Comparison of ENCODE assay signal across 8 mouse cellular contexts in the genomic region with DNA sequence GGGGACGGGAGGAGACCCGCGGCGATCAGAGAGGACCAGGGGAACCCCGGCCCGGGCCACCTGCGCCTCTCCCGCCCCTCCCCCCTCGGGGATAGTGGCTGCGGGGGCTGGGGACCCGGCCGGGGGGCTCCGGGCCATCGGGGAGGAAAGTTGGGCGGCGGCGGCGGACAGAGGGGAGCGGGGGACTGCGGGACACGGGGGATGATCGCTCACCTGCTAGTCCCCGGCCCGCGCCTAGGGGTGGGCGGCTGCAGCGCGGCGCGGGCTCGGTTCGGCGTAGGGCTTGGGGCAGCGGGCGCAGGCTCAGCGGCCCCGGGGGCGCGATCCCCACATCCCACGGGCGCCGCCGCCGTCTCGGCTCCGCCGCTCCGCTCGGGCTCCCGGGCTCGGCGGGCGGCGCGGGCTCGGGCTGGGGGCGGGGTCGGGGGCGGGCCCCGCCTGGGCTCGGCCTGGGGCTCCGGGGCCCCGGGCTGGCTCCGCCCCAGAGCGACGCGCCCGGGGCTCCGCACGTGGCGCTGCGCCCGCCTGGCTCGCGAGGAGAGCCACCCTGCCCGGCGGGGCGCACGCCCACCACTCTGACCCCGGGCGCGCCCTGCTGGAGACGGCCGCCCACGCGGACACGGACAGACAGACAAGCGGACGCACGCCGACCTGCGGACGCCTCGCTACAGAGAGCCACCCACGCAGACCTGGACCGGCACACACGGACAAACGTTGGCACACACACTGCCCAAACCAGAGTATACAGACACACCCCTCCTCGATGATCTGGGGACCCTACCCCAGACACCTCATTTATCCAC. TPM values are rescaled to one million over a fixed set of nuclear protein-coding genes. Genes with fewer than 3 reads are reported as not detected.
DNase-seq lines count a peak whose midpoint lies in the region; ATAC-seq lines count a peak whose summit lies in the region.

Gene Scn5a, minus strand, starts transcription at position 381 of the 803 bp plus-strand sequence.

- under 1% methylated on average over 69 of the region's 99 CpGs for WGBS in lung, embryonic 15.5 days
- under 1% methylated on average over 50 of the region's 99 CpGs for WGBS in forebrain, embryonic 15.5 days
- WGBS in intestine, embryonic 14.5 days, result 2% methylated on average over 58 of the region's 99 CpGs
- under 1% methylated on average over 41 of the region's 99 CpGs for WGBS in midbrain, embryonic 12.5 days

- H3K4me2 ChIP-seq in lung, embryonic 15.5 days, result peak within 1 kb of the TSS; percentile 97
- H3K4me2 ChIP-seq in forebrain, embryonic 15.5 days (replicated peaks), result peak within 1 kb of the TSS; percentile 98
- H3K4me2 ChIP-seq in intestine, embryonic 14.5 days (ENCODE audit: low read length), result peak within 1 kb of the TSS; percentile 97
- H3K4me2 ChIP-seq in midbrain, embryonic 12.5 days (replicated peaks), result peak within 1 kb of the TSS; percentile 75

- no peak for DNase-seq in lung, postnatal 25 days (ENCODE audit: low spot score)
- DNase-seq in intestine, embryonic 14.5 days (ENCODE audit: low spot score), result peak; percentile 64
- peak; percentile 40 to 64 for DNase-seq in thymus, postnatal 36 days
- no peak for DNase-seq in frontal cortex, adult 2 months (ENCODE audit: extremely low spot score in 1 of 2, low spot score in 1 of 2)
- DNase-seq in layer of hippocampus, adult 9-10 months (ENCODE audit: low spot score), result no peak

- no peaks in the 10 kb centered on the region for H3K36me3 ChIP-seq in lung, embryonic 15.5 days
- no peaks in the 10 kb centered on the region for H3K36me3 ChIP-seq in forebrain, embryonic 15.5 days
- no peaks in the 10 kb centered on the region for H3K36me3 ChIP-seq in intestine, embryonic 14.5 days (ENCODE audit: control insufficient read depth, insufficient read depth, low read length)
- no peaks in the 10 kb centered on the region for H3K36me3 ChIP-seq in midbrain, embryonic 12.5 days

- peak within 1 kb of the TSS; percentile 42 for H3K9ac ChIP-seq in lung, embryonic 15.5 days
- peak within 1 kb of the TSS; percentile 56 for H3K9ac ChIP-seq in forebrain, embryonic 15.5 days (replicated peaks)
- peak within 1 kb of the TSS; percentile 53 for H3K9ac ChIP-seq in intestine, embryonic 14.5 days (ENCODE audit: low read length)
- H3K9ac ChIP-seq in midbrain, embryonic 12.5 days (replicated peaks), result peak within 1 kb of the TSS; percentile 52; the same call in 1 of the 2 replicates

- H3K4me1 ChIP-seq in lung, embryonic 15.5 days, result peaks cover 10% of the 10 kb centered on the region
- peaks cover 16% of the 10 kb centered on the region for H3K4me1 ChIP-seq in forebrain, embryonic 15.5 days
- H3K4me1 ChIP-seq in intestine, embryonic 14.5 days (replicated peaks; ENCODE audit: control insufficient read depth, insufficient read depth, low read length), result no peaks in the 10 kb centered on the region; the same call in 1 of the 2 replicates
- peaks cover 18% of the 10 kb centered on the region for H3K4me1 ChIP-seq in midbrain, embryonic 12.5 days

- peaks cover 71% of the 10 kb centered on the region for H3K27me3 ChIP-seq in lung, embryonic 15.5 days
- peaks cover 42% of the 10 kb centered on the region for H3K27me3 ChIP-seq in forebrain, embryonic 15.5 days
- H3K27me3 ChIP-seq in intestine, embryonic 14.5 days (replicated peaks; ENCODE audit: control insufficient read depth, insufficient read depth, low read length), result peaks cover 61% of the 10 kb centered on the region
- H3K27me3 ChIP-seq in midbrain, embryonic 12.5 days, result peaks cover 97% of the 10 kb centered on the region

- peak within 1 kb of the TSS; percentile 53 for H3K4me3 ChIP-seq in lung, embryonic 15.5 days
- peak within 1 kb of the TSS; percentile 58 for H3K4me3 ChIP-seq in forebrain, embryonic 15.5 days
- H3K4me3 ChIP-seq in intestine, embryonic 14.5 days (ENCODE audit: low read depth, low read length), result peak within 1 kb of the TSS; percentile 45
- peak within 1 kb of the TSS; percentile 49 for H3K4me3 ChIP-seq in midbrain, embryonic 12.5 days

- H3K9me3 ChIP-seq in lung, embryonic 15.5 days, result no peaks in the 10 kb centered on the region
- H3K9me3 ChIP-seq in forebrain, embryonic 15.5 days, result no peaks in the 10 kb centered on the region
- H3K9me3 ChIP-seq in intestine, embryonic 14.5 days (ENCODE audit: control insufficient read depth, low read length), result no peaks in the 10 kb centered on the region
- no peaks in the 10 kb centered on the region for H3K9me3 ChIP-seq in midbrain, embryonic 12.5 days

- H3K27ac ChIP-seq in lung, embryonic 15.5 days, result no peak within 1 kb of the TSS
- H3K27ac ChIP-seq in forebrain, embryonic 15.5 days (replicated peaks), result no peak within 1 kb of the TSS
- no peak within 1 kb of the TSS for H3K27ac ChIP-seq in intestine, embryonic 14.5 days (ENCODE audit: low read depth)
- no peak within 1 kb of the TSS for H3K27ac ChIP-seq in midbrain, embryonic 12.5 days (replicated peaks)

- peak; percentile 80 for ATAC-seq in lung, embryonic 15.5 days (ENCODE audit: borderline replicate concordance, extremely low read depth, low FRiP score, low TSS enrichment)
- ATAC-seq in forebrain, embryonic 15.5 days (replicated peaks), result peak; percentile 53
- peak; percentile 76 for ATAC-seq in intestine, embryonic 14.5 days (replicated peaks; ENCODE audit: low FRiP score, low TSS enrichment, low read depth)
- ATAC-seq in midbrain, embryonic 12.5 days (ENCODE audit: low FRiP score, low read depth), result peak; percentile 65; the same call in 1 of the 2 replicates

RNA-seq across cellular contexts. Expression of gene Scn5a, which starts in this region (rescaled TPM):
- polyA plus RNA-seq in lung, embryonic 15.5 days (2015; fragmentation: Nextera tagmentation; extraction: Ambion mirVana), result 0.79 and 0.87 TPM in 2 replicates
- 0.79 TPM in 2 replicates for polyA plus RNA-seq in forebrain, embryonic 15.5 days (2015; fragmentation: Nextera tagmentation; extraction: Ambion mirVana)
- 0.55 and 0.69 TPM in 2 replicates for polyA plus RNA-seq in intestine, embryonic 14.5 days (2014; fragmentation: Nextera tagmentation; extraction: Ambion mirVana)
- 0.18 and 0.33 TPM in 2 replicates for polyA plus RNA-seq in midbrain, embryonic 12.5 days (2016; fragmentation: Nextera tagmentation; extraction: Ambion mirVana)
- 2.1 and 2.2 TPM in 2 replicates for polyA plus RNA-seq in frontal cortex, adult 2 months (2012; rRNA removed)

Comparison
In these comparisons a context has a peak if more than half of its experiments do, and no peak if none do; other contexts are left out.
1. Peak in ATAC-seq, H3K4me3 ChIP-seq, H3K9ac ChIP-seq and H3K4me2 ChIP-seq in lung, embryonic 15.5 days; RNA of the gene not detected or under 1 TPM.
2. Peak in ATAC-seq, H3K4me3 ChIP-seq, H3K9ac ChIP-seq and H3K4me2 ChIP-seq in forebrain, embryonic 15.5 days; RNA of the gene not detected or under 1 TPM.
3. Peak in DNase-seq, ATAC-seq, H3K4me3 ChIP-seq, H3K9ac ChIP-seq and H3K4me2 ChIP-seq in intestine, embryonic 14.5 days; RNA of the gene not detected or under 1 TPM.
4. Peak in ATAC-seq, H3K4me3 ChIP-seq, H3K9ac ChIP-seq and H3K4me2 ChIP-seq in midbrain, embryonic 12.5 days; RNA of the gene not detected or under 1 TPM.
5. DNase-seq: peak in thymus, postnatal 36 days (2 of 2); none in lung, postnatal 25 days (single experiment), frontal cortex, adult 2 months (0 of 2) and layer of hippocampus, adult 9-10 months (single experiment).
6. Peak in every context shown above with its lines, with median percentiles within 50 percentile points of each other: ATAC-seq, H3K4me2 ChIP-seq, H3K4me3 ChIP-seq and H3K9ac ChIP-seq.